In the genomic region with DNA sequence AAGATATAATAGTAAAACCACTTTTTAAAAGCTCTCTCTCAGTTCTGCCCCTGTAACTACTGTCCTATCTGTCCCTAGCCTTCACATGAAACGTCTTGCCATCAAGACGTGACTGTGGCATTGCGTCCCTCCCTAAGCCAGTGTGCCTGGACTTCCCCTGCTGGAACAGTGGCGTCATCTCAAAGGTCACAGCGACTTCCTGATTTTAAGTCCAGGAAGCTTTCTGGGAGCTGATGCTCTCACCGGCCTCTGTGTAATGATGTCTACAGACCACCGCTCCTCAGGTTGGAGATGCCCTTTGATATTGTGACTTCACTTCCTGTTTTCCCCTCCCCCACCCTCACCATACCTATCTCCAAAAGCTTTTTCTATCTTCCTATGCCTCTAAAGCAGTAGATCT, we compare ENCODE assay signal across 17 mouse cellular contexts. TPM values are rescaled to one million over a fixed set of nuclear protein-coding genes. Genes with fewer than 3 reads are reported as not detected.
DNase-seq lines count a peak whose midpoint lies in the region; ATAC-seq and TF ChIP-seq lines count a peak whose summit lies in the region.
"Had no signal": no experiment of that assay in that cellular context is flagged by ENCODE, and none has a peak within 500 bp of the region (broad histone marks: within the 10 kb centered on the region; RNA-seq: fewer than 3 reads in every experiment).

No protein-coding gene starts in this region.

- no peaks in the 10 kb centered on the region for H3K36me3 ChIP-seq in liver, postnatal 0 days (replicated peaks; ENCODE audit: insufficient read depth, low read length)
- no peaks in the 10 kb centered on the region for H3K36me3 ChIP-seq in liver, embryonic 12.5 days
- H3K36me3 ChIP-seq in midbrain, embryonic 10.5 days: no peaks in the 10 kb centered on the region
- H3K36me3 ChIP-seq in forebrain, embryonic 15.5 days: no peaks in the 10 kb centered on the region
- H3K36me3 ChIP-seq: embryonic facial prominence, embryonic 12.5 days; intestine, embryonic 15.5 days had no signal

- peak; percentile 40 for ATAC-seq in liver, postnatal 0 days
- ATAC-seq in liver, embryonic 12.5 days: no peak
- ATAC-seq in granulocyte monocyte progenitor cell, adult 5-6 weeks (replicated peaks; ENCODE audit: poor library complexity, severe bottlenecking): peak; percentile 94
- ATAC-seq in forebrain, embryonic 15.5 days (replicated peaks): no peak
- ATAC-seq: forebrain, postnatal 0 days; intestine, embryonic 15.5 days had no signal

- H3K4me2 ChIP-seq in liver, postnatal 0 days (ENCODE audit: low read depth, low read length): no peak overlapping the region
- H3K4me2 ChIP-seq in liver, embryonic 12.5 days: no peak overlapping the region
- no peak overlapping the region for H3K4me2 ChIP-seq in forebrain, embryonic 15.5 days (replicated peaks)
- H3K4me2 ChIP-seq: embryonic facial prominence, embryonic 12.5 days; intestine, embryonic 15.5 days had no signal

- no peak overlapping the region for H3K9ac ChIP-seq in liver, postnatal 0 days (replicated peaks)
- no peak overlapping the region for H3K9ac ChIP-seq in liver, embryonic 12.5 days
- no peak overlapping the region for H3K9ac ChIP-seq in forebrain, embryonic 15.5 days (replicated peaks)
- H3K9ac ChIP-seq: embryonic facial prominence, embryonic 12.5 days; forebrain, postnatal 0 days; intestine, embryonic 15.5 days had no signal

- peak; percentile 17; the same call in 1 of the 2 replicates for TF ChIP-seq CTCF in liver, postnatal 0 days (IDR thresholded peaks at IDR 0.05; ENCODE audit: low read depth)

- H3K27me3 ChIP-seq in liver, postnatal 0 days (ENCODE audit: insufficient read depth, low read length): no peaks in the 10 kb centered on the region
- H3K27me3 ChIP-seq in liver, embryonic 12.5 days (replicated peaks): no peaks in the 10 kb centered on the region; the same call in 1 of the 2 replicates
- H3K27me3 ChIP-seq in midbrain, embryonic 10.5 days (ENCODE audit: low read depth, poor library complexity, severe bottlenecking): no peaks in the 10 kb centered on the region
- no peaks in the 10 kb centered on the region for H3K27me3 ChIP-seq in forebrain, embryonic 15.5 days
- H3K27me3 ChIP-seq: embryonic facial prominence, embryonic 12.5 days; intestine, embryonic 15.5 days had no signal

- H3K27ac ChIP-seq in liver, postnatal 0 days (ENCODE audit: low read depth): no peak overlapping the region
- no peak overlapping the region for H3K27ac ChIP-seq in liver, embryonic 12.5 days
- no peak overlapping the region for H3K27ac ChIP-seq in midbrain, embryonic 10.5 days (replicated peaks)
- H3K27ac ChIP-seq in forebrain, embryonic 15.5 days (replicated peaks): no peak overlapping the region
- H3K27ac ChIP-seq: intestine, embryonic 15.5 days had no signal

- DNase-seq in liver, postnatal 0 days: peak; percentile 33
- DNase-seq in kidney, postnatal 36 days: peak; percentile 32 to 43
- peak; percentile 19 to 29 for DNase-seq in natural killer cell, adult 2 months (ENCODE audit: low spot score in 2 of 2)
- DNase-seq in midbrain, embryonic 10.5 days (ENCODE audit: low spot score): no peak
- DNase-seq in frontal cortex, postnatal 10 days (ENCODE audit: low spot score in 2 of 2): no peak
- DNase-seq: adrenal gland, adult 8-10 months; cerebellum, adult 11 months; forebrain, postnatal 0 days; right cerebral cortex, postnatal 14 days had no signal

- H3K4me3 ChIP-seq in liver, postnatal 0 days (ENCODE audit: low read depth, low read length): no peak overlapping the region
- H3K4me3 ChIP-seq in liver, embryonic 12.5 days: no peak overlapping the region
- H3K4me3 ChIP-seq in midbrain, embryonic 10.5 days: no peak overlapping the region
- no peak overlapping the region for H3K4me3 ChIP-seq in forebrain, embryonic 15.5 days
- H3K4me3 ChIP-seq: embryonic facial prominence, embryonic 12.5 days; intestine, embryonic 15.5 days had no signal

- WGBS in liver, postnatal 0 days (ENCODE audit: insufficient replicate concordance): 36% methylated on average over 7 of the region's 7 CpGs
- 17% methylated on average over 7 of the region's 7 CpGs for WGBS in liver, embryonic 12.5 days (ENCODE audit: insufficient replicate concordance)
- WGBS in midbrain, embryonic 10.5 days: 86% methylated on average over 7 of the region's 7 CpGs
- 90% methylated on average over 7 of the region's 7 CpGs for WGBS in forebrain, embryonic 15.5 days

- TF ChIP-seq EP300 in liver, postnatal 0 days (IDR thresholded peaks at IDR 0.05; ENCODE audit: low read depth): no peak

- H3K9me3 ChIP-seq in liver, postnatal 0 days (ENCODE audit: low read length): no peaks in the 10 kb centered on the region
- H3K9me3 ChIP-seq in liver, embryonic 12.5 days (replicated peaks): no peaks in the 10 kb centered on the region
- no peaks in the 10 kb centered on the region for H3K9me3 ChIP-seq in midbrain, embryonic 10.5 days (replicated peaks)
- H3K9me3 ChIP-seq in forebrain, embryonic 15.5 days: no peaks in the 10 kb centered on the region
- H3K9me3 ChIP-seq: embryonic facial prominence, embryonic 12.5 days; intestine, embryonic 15.5 days had no signal

- H3K4me1 ChIP-seq in liver, postnatal 0 days (ENCODE audit: insufficient read depth): peaks cover 12% of the 10 kb centered on the region
- H3K4me1 ChIP-seq in liver, embryonic 12.5 days: peaks cover 21% of the 10 kb centered on the region
- H3K4me1 ChIP-seq in midbrain, embryonic 10.5 days: 0 out of 2 replicates have a peak, but pooled peaks cover 3% of the 10 kb centered on the region
- no peaks in the 10 kb centered on the region for H3K4me1 ChIP-seq in forebrain, embryonic 15.5 days
- H3K4me1 ChIP-seq: embryonic facial prominence, embryonic 12.5 days; intestine, embryonic 15.5 days had no signal

RNA-seq across cellular contexts. Expression of a gene that starts 41.9 kb away (rescaled TPM):
- polyA plus RNA-seq in liver, postnatal 0 days (2015; fragmentation: Nextera tagmentation; extraction: Ambion mirVana): not detected in 2 replicates
- polyA plus RNA-seq in liver, embryonic 12.5 days (2016; fragmentation: Nextera tagmentation; extraction: Ambion mirVana): not detected in 2 replicates
- total RNA-seq in granulocyte monocyte progenitor cell, adult 5-6 weeks (2014; fragmentation: Nextera tagmentation): not detected in 2 replicates
- total RNA-seq in granulocyte monocyte progenitor cell, adult 5-6 weeks (2017): not detected in 2 replicates
- polyA plus RNA-seq in midbrain, embryonic 10.5 days (2016; fragmentation: Nextera tagmentation; extraction: Ambion mirVana): not detected in 2 replicates
- polyA plus RNA-seq in forebrain, embryonic 15.5 days (2015; fragmentation: Nextera tagmentation; extraction: Ambion mirVana): not detected in 2 replicates
- total RNA-seq: adrenal gland, adult 8-10 months; forebrain, postnatal 0 days; left cerebral cortex, adult 8-10 months; MEL had no signal
- polyA plus RNA-seq: embryonic facial prominence, embryonic 12.5 days; forebrain, postnatal 0 days; intestine, embryonic 15.5 days; liver, embryonic 16.5 days had no signal

RNA-seq across cellular contexts. Expression of a gene that starts 53.6 kb away (rescaled TPM):
- polyA plus RNA-seq in liver, postnatal 0 days (2015; fragmentation: Nextera tagmentation; extraction: Ambion mirVana): 4.0 and 4.2 TPM in 2 replicates
- polyA plus RNA-seq in liver, embryonic 12.5 days (2016; fragmentation: Nextera tagmentation; extraction: Ambion mirVana): 8.8 and 9.7 TPM in 2 replicates
- total RNA-seq in granulocyte monocyte progenitor cell, adult 5-6 weeks (2014; fragmentation: Nextera tagmentation): 24.6 and 38.5 TPM in 2 replicates
- 58.2 and 64.7 TPM in 2 replicates for total RNA-seq in granulocyte monocyte progenitor cell, adult 5-6 weeks (2017)
- polyA plus RNA-seq in midbrain, embryonic 10.5 days (2016; fragmentation: Nextera tagmentation; extraction: Ambion mirVana): 25.1 and 37.8 TPM in 2 replicates
- polyA plus RNA-seq in forebrain, embryonic 15.5 days (2015; fragmentation: Nextera tagmentation; extraction: Ambion mirVana): 55.7 and 60.2 TPM in 2 replicates

Comparison
In these comparisons a context has a peak if more than half of its experiments do, and no peak if none do; other contexts are left out.
1. ATAC-seq: peak in liver, postnatal 0 days (single experiment) and granulocyte monocyte progenitor cell, adult 5-6 weeks (single experiment); none in liver, embryonic 12.5 days (single experiment) and forebrain, embryonic 15.5 days (single experiment).
2. DNase-seq: peak in liver, postnatal 0 days (single experiment), kidney, postnatal 36 days (2 of 2) and natural killer cell, adult 2 months (2 of 2); none in midbrain, embryonic 10.5 days (single experiment) and frontal cortex, postnatal 10 days (0 of 2).